Mouse (Mus musculus) brain, adult 2 months (tissue): Measurements from ENCODE around the gene Tas2r135.

Experiments used
- DNase-seq: peaks from one replicate; pipeline ENCODE4 v3.0.0; 2011; ENCODE audit warnings: low read depth, low spot score

The Tas2r135 gene

GRCm38 (mm10) chr6:42426337-42426736 is 21.1 kb downstream of the Tas2r135 start:
- DNase-seq, result peak; percentile 56

- no peak for DNase-seq
Observed at GRCm38 (mm10) chr6:42433554-42433953, 28.3 kb downstream of the Tas2r135 start.

GRCm38 (mm10) chr6:42434446-42434845 is 29.2 kb downstream of the Tas2r135 start, which contains the start of gene Tas2r126:
TSS of gene Tas2r126 (plus strand) at chr6:42434535.
- no peak for DNase-seq

GRCm38 (mm10) chr6:42435490-42435889 is 30.3 kb downstream of the Tas2r135 start:
- DNase-seq, result no peak

- no peak for DNase-seq
Observed at GRCm38 (mm10) chr6:42441395-42441794, 36.2 kb downstream of the Tas2r135 start.

- no peak for DNase-seq
Observed at GRCm38 (mm10) chr6:42444491-42444890, 39.3 kb downstream of the Tas2r135 start.

GRCm38 (mm10) chr6:42447381-42447780 is 42.1 kb downstream of the Tas2r135 start:
- DNase-seq, result no peak
